Mouse (Mus musculus) brown adipose tissue, adult 24 weeks (tissue): ENCODE measurements around the gene Narf. TPM values are rescaled to one million over a fixed set of nuclear protein-coding genes. Genes with fewer than 3 reads are reported as not detected.

ENCODE experiments used
- H3K27ac ChIP-seq: fragments of 200-500 bp; replicated peaks from 2 replicates; pipeline ENCODE4 v1.5.1; 2012; ENCODE audit warnings: low read depth, mild to moderate bottlenecking, low read length
- H3K4me1 ChIP-seq: fragments of 200-500 bp; 2 replicates; pipeline ENCODE4 v1.6.1; 2012; ENCODE audit warnings: low read length, mixed read lengths; ENCODE audit not compliant: control insufficient read depth, insufficient read depth, insufficient read length
- H3K4me3 ChIP-seq: fragments of 200-500 bp; 2 replicates; pipeline ENCODE4 v1.5.1; 2012; ENCODE audit warnings: low read depth, mild to moderate bottlenecking, low read length, moderate library complexity; ENCODE audit not compliant: insufficient read depth
- polyA plus RNA-seq: library from polyadenylated mRNA; stranded (reverse); fragments of >200 nt; gene quantifications from 2 replicates; pipeline ENCODE4 v1.2.4, GENCODE M21; 2012; ENCODE audit not compliant: missing spikeins, insufficient read depth, insufficient read length

Narf gene
- polyA plus RNA-seq, 1 experiment = 12.6 TPM

DNA sequence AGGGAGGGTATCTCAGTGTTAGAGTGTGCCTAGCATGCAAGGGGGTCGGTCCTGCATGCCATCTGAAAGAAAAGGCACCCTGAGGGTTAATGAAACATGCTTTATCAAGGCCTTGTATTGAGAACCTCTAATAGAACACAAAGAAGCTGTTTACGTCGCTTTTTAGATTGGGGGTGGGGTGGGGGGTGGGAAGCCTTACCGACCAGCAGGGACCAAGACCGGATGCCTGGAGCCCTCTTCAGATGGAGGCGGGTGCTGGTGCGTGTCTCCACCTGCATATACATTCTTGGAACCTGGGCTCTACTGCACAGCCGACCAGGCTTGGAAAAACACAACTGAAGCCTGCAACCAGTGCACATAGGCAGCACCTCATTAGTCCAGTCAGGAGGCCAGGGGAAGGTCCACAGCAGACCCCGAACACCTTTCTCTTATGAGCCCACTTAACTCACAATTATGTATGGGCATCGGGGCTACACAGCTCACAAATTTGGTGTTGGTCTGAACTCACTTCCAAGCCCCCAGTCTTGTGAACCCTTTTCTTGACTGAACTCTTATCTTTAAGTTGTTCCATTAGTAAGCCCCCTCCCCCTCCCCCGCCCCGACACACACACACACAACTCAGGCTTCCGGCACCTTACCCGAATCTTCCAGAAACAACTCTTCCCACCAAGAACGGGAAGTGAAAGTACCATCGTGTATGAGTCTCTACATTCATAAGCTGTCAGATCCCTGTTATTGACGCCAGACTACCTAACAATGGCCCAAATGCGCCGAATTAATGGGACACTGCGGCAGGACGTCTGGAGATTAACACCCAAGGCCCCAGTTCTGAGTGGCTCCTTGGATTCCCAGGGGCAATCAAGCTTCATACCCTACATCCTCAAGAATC lies 8.7 kb upstream of the Narf start:
- Histone ChIP-seq H3K27ac (peak overlapping the region; percentile 89), H3K4me1 (peaks cover 2% of the 10 kb centered on the region; the same call in 1 of the 2 replicates), H3K4me3 (peak overlapping the region; percentile 86)

DNA sequence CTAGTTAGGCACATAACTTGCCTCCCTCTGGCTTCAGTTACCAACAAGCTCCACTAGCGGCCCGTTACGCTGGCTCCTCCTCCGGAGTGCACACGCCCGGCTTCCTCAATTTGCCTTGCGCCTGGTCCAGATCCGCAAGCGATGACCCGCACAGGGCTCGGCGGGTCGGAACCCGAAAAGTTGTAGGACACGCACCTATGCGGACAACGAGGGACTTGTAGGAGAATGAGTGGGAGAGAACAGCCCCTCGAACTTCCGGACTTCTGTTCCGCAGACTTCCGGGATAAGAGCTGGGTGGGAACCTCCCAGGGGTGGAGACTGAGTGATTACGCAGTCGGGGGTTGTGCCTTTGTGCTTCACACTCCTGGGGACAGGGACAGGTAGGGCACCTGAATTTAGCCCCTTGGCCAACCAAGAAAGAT lies 8.0 kb upstream of the Narf start, which contains the start of gene Cybc1:
TSS of gene Cybc1 (minus strand) at position 305 of the 422 bp plus-strand sequence.
- Histone ChIP-seq H3K4me1 (peaks cover 2% of the 10 kb centered on the region; the same call in 1 of the 2 replicates), H3K27ac (peak within 1 kb of the TSS; percentile 89), H3K4me3 (peak within 1 kb of the TSS; percentile 86)

- peaks cover 2% of the 10 kb centered on the region; the same call in 1 of the 2 replicates for H3K4me1 ChIP-seq
- H3K27ac ChIP-seq = no peak overlapping the region
- H3K4me3 ChIP-seq = no peak overlapping the region
Observed at GRCm38 (mm10) chr11:121231191-121231590, 5.9 kb upstream of the Narf start.

DNA sequence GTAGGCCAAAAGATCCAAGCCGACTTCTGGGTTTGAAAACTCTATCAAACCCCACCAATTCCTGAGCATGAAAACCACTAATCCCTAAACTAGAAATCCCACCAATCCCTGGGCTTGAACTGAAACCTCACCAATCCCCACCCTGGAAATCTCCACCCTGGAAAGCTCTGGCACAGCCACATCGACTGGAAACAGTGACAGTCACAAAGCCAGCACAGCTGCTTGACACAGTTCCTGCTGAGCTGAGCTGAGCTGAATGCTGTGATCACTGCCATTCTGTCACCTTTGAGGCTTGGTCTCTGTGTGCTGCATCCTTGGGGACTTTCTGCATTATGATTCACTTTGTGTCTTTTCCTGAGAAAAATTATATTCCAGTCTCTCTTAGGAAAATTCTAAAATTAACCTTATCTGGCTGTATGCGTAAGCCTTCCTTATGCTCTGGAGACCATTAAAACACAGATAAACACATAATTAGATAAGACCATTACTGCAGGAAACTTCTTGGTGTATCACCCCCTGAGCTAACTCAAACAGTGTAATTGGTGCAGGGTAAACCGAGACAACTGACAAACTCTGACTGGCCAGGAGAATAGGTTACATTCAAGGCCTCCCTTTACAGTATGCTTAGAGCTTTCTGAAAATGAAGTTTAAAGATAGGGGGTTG lies 5.3 kb upstream of the Narf start:
- Histone ChIP-seq H3K4me1 (peaks cover 2% of the 10 kb centered on the region; the same call in 1 of the 2 replicates), H3K27ac (no peak overlapping the region), H3K4me3 (no peak overlapping the region)

DNA sequence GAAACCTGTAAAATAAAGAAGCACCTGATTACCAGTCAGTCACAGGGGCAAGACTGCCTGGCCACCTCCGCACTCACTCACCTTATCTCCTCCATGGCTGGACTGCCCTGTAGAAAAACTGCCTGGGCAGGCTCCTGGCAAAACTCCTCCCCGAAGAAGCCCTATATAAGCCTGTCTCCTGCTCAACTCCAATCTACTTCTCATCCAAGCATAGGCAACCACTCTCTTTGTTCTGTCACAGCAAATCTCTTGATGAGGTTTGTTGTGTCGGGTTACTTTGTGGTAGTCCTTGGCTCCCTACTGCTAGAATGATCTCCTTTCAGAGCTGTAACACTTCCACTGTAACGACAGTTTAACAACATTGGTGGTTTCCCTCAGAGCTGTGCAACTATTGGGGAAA lies 4.3 kb upstream of the Narf start:
- Histone ChIP-seq H3K4me1 (peaks cover 2% of the 10 kb centered on the region; the same call in 1 of the 2 replicates), H3K27ac (no peak overlapping the region), H3K4me3 (no peak overlapping the region)

GRCm38 (mm10) chr11:121235475-121236238 lies 1.4 kb upstream of the Narf start:
- Histone ChIP-seq H3K4me3 (no peak overlapping the region), H3K27ac (no peak overlapping the region), H3K4me1 (no peaks in the 10 kb centered on the region)

DNA sequence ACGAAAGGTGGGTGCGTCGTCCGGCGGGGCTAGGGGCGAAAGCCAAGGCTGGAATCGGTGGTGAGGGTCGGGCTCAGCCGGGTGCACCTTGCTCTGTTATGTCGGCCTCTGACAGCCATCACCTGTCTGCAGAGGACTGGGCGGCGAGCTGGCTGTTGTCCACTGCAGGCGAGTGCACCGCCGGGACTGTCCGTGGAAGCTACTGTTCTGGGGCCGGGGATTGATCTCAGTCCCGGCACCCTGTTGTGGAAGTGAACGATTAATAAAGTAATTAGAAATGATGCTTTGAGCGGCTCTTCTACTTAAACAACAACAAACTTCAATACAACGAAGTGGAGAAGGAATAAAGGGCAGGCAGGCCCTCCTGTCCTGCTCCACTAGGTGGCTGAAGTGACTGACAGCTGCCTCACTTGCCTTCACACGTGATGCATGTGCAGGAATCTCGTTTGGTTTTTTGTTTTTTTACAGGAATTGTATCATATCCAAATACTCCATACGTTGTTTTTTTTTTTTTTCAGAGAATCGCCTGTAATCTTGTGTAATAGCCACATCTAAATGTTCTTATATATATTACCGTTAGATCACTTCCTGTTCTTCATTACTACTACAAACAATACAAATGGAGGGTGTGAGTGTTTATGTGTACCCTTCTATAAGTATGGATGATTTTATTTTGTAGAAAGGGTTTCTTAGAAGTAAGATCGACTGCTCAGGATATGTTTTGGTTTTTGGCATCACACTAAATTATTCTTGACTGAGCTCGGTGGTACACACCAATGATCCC lies 484 bp downstream of the Narf start:
- Histone ChIP-seq H3K4me3 (peak overlapping the region; percentile 75), H3K27ac (peak overlapping the region; percentile 39), H3K4me1 (no peaks in the 10 kb centered on the region)

GRCm38 (mm10) chr11:121239669-121240068 lies 2.6 kb downstream of the Narf start:
- no peak overlapping the region for H3K27ac ChIP-seq
- no peaks in the 10 kb centered on the region for H3K4me1 ChIP-seq
- H3K4me3 ChIP-seq = no peak overlapping the region

GRCm38 (mm10) chr11:121250196-121250595 lies 13.1 kb downstream of the Narf start:
- Histone ChIP-seq H3K4me1 (no peaks in the 10 kb centered on the region), H3K27ac (no peak overlapping the region), H3K4me3 (no peak overlapping the region)

GRCm38 (mm10) chr11:121259160-121260100 lies 22.4 kb downstream of the Narf start, which contains the start of gene Foxk2:
Foxk2 (plus strand) TSS chr11:121259990.
- no peaks in the 10 kb centered on the region; the same call in 1 of the 2 replicates for H3K4me1 ChIP-seq
- peak within 1 kb of the TSS; percentile 71 for H3K27ac ChIP-seq
- H3K4me3 ChIP-seq = peak within 1 kb of the TSS; percentile 90

DNA sequence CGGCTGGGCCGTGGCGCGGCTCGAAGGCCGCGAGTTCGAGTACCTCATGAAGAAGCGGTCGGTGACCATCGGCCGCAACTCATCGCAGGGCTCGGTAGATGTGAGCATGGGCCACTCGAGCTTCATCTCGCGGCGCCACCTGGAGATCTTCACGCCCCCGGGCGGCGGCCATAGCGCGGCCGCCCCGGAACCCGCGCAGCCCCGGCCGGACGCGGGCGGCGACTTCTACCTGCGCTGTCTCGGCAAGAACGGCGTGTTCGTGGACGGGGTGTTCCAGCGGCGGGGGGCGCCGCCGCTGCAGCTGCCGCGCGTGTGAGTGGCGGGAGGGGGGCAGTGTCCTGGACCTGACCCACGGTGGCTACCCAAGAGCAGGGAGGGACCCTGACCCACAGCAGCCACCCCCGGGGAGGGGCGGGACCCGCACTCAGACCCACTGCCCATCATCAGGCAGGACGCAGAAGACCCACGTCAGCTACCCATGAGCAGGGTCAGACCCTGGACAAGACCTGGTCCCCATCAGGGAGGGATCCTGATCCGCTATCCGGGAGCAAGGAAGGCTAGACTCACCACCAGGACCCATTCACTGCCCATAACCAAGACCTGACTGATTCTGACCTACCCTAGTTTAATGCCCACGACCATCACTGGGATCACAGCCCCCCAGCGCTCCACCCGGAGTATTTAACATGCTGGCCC lies 23.3 kb downstream of the Narf start:
- peak overlapping the region; percentile 90 for H3K4me3 ChIP-seq
- H3K27ac ChIP-seq = 0 out of 2 replicates have a peak overlapping the region, but pooled peaks have one; percentile 43
- H3K4me1 ChIP-seq = no peaks in the 10 kb centered on the region; the same call in 1 of the 2 replicates

DNA sequence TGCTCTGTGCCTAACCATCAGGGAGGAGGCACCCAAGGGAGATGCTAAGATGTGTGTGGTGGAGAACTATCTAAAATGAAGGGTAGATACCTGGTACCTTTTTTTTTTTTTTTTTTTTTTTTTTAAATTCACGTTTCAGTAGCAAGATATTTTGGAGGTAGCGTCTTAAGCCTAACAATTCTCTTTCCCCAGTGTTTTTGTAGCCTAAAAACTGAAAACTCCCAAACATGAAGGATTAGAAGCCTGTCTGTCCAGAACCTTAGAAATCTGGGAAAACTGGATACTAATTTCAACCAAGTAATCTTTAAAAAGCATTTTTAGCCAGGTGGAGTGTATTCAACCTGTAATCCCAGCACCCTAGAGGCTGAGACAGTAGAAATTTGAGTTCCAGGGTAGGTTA lies 24.0 kb downstream of the Narf start:
- Histone ChIP-seq H3K4me3 (peak overlapping the region; percentile 90), H3K27ac (no peak overlapping the region), H3K4me1 (no peaks in the 10 kb centered on the region; the same call in 1 of the 2 replicates)

- Histone ChIP-seq H3K27ac (no peak overlapping the region), H3K4me1 (no peaks in the 10 kb centered on the region), H3K4me3 (no peak overlapping the region)
Observed at GRCm38 (mm10) chr11:121277516-121277915, 40.5 kb downstream of the Narf start.
